Mouse (Mus musculus) spleen, embryonic (tissue): ENCODE measurements around the gene Mlip.
"Not testable (repeated sequence)": the region's sequence is repeated elsewhere in the genome, so short reads cannot be mapped to it uniquely, and the experiment has no call there.

ENCODE experiments used
- CTCF ChIA-PET: fragments of 350-600 bp; sonication (Branson Sonifier 250); formaldehyde crosslinking; loops from one replicate; lab custom pipeline; 2022; lab: Charles Lee

The Mlip gene

DNA sequence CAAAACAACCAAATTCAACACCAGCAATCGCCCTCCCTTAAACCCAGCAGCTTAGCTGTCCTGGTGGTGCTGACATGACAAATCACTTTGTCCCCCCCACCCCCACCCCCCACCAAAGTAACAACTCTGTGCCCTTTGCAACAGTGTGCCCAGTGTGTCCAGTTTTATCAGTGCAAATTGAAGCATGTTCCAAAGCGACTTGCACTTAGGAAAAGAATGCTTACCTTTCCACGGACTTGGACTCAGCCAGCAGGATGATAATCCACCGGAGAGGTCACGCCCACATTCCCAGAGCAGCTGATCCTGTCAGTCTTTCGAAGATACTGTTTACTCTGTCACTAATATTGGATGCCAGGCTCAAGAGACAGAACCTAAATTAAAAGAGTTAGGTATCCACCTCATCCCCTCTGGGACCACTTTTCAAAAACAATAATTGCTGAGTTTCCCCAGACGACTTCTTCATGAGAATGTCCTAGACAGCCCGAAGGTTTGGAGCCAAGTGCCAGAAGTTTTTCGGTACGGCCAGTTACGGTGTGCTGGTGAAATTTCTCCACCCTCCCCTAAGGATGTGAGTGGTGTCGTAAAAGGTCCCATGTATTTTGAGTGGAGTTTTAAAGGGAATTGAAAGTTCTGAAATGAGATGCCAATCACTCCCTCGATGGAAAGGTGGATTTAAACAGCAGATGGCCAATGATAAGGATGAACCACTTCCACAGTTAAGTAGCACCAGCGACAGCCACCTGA is at the start of gene Mlip:
Gene Mlip (minus strand): TSS at position 538 of the 744 bp plus-strand sequence.
- CTCF ChIA-PET, result no interaction called here

DNA sequence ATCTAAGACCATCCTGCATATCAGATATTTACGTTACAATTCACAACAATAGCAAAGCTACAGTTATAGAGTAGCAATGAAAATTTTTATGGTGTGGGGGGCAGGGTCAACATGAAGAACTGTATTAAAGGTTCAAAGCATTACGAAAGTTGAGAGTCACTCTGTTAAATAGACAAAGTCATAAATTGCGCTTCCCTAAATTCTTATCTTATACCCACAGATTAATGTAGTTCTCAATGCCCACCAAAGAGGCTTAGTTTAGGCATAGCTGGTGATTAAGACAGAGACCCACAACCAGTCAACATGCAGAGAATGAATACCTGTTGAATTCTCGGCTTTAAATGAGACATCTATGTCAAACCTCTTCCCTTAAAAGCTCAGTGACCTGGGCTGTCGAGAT is 47.0 kb upstream of the Mlip start:
- CTCF ChIA-PET, result no interaction called here

DNA sequence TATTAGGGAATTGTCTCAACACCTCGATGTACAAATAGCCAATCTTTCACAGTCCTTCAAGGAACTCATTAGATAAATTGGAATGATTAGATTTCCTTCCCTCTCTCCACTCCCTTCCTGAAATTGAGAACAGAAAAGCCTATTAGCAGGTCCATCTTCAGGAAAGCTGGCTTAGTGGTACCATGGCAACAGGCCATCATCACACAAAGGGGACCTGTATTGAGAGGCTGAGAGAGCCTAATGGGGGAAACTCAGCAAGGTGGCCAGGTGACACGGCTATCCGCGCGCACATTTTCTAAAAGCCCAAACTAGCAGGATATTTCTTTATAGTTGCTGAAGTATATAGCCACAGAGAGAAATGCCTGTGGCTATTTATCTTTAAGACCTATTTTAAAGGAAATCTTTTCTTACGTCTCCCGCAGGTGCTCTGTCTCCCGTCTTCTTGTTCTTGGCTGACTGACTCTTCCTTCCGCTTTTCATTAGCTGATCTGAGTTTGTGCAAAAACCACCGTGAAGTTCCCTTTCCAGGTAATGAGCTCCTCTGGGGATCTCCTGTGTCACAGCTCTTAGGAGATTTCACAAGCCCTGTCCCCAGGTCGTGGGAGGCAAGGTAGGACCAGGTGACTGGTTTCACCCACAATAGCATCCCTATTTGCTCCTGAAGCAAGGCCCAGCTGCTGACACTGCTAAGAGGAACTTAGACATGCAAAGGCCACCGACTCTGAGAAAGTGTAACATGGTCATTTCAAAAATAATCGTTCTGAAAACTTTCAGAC is 46.3 kb upstream of the Mlip start:
- CTCF ChIA-PET, result no interaction called here

DNA sequence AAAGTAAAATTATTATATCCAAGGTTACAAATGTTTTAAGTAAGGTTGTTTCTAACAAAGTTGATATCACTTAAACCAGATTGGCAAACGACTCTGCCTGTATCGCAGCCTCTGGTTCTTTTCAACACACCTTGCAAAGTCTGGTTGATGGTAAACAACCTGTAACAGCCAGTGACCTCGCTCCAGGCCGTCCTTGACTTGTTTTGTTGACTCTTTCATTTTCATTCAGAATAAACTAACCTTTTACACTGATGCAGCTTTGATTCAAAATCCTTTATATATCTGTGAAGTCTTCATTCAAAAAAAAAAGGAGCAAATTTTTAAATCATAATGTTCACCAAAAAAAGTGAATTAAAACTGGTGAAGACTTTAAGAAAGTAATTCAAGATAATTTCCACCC is 44.3 kb upstream of the Mlip start:
- CTCF ChIA-PET, result no interaction called here

DNA sequence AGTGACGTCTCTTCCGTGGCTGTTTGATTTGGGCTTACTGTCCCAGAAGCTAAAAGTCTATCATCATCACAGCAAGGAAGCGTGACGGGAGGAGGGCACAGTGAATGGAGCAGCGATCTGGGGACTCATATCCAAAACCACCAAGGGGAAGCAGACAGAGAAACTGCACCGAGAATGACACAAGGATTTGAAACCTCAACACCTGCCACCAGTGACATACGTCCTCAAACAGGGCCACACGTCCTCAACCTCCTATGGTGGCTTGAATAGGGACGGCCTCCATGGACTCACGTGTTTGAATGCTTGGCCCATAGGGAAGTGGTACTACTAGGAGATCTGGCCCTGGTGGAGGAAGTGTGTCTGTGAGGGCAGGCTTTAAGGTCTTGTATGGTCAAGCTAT is 38.5 kb upstream of the Mlip start:
- CTCF ChIA-PET, result no interaction called here

DNA sequence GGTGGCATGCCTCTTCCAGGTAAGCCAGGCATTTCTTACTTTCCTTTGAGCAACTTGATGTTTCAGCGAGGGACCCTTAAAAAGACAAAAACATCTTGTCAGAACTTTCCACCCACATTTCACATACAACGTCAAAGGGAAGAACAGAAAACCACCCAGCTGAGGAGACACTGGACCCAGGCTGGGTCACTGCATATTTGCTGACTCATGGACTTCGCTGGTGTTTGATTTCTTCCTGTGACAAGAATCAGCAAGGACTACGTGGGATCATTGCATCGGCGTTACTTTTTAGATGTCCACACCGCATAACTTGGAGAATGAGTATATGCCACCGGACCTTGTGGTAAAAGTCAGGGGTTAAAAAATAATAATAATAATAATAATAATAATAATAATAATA is 36.2 kb upstream of the Mlip start:
- CTCF ChIA-PET, result no interaction called here

DNA sequence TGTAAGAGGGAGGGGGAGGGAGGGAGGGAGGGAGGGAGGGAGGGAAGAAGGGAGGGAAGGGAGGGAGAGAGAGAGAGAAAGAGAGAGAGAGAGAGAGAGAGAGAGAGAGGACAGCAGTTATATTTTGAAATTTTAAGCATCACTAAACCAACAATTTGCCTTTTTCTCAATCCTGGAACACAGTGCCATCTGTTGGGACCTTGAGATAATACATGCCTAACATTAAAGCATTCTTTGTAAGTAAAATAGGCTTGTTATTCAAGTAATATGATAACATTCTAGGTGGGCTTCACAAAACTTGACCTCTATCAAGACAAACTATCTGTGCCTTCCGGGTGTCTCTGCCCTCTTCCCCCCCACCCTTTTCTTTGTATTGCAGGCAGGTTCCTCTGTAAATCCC is 34.0 kb upstream of the Mlip start:
- CTCF ChIA-PET, result interaction anchor here (0.7 kb wide), 1 partner anchor 18 kb away, joined by 3 read pairs; no protein-coding TSS in a partner anchor

DNA sequence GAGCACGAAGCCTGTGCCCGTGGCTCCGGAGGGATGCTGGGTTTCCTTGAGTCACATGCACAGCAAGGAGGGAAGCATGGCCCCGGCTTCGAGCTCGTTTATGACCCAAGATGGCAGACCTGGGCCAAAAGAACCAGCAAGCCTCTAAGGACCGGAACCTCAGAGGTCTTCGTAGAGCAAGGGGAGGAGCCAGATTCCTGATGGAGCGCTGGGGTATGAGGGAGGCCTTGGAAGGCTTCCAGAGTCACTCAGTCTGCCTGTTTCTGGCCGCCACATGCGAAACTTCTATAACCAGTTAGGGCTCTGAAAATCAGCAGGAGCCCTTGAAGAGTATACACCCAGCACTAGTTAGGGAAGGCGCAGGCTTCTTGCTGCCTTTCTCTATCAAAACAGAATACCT is 32.8 kb upstream of the Mlip start:
- CTCF ChIA-PET, result no interaction called here

DNA sequence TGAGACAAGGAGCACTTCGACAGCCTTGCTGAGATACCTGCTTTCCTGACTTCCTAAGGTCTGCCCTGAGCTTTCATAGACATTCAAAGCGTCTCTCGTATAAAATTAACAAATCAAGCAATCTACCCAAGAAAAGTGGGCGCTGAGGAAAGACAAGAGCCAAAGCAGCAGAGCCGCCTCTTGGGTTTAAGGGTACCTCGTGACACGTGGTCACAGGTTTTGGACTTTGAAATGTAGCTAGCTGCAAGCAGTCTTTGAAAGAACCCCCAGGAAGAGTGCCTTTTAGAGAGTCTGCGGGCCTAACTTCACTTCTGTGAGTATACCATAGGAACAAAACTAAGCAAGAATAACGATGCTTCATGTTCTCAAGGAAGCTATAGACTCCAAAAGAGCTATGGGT is 31.9 kb upstream of the Mlip start:
- CTCF ChIA-PET, result interaction anchor here (0.7 kb wide), 1 partner anchor 159 kb away, joined by 9 read pairs; no protein-coding TSS in a partner anchor

DNA sequence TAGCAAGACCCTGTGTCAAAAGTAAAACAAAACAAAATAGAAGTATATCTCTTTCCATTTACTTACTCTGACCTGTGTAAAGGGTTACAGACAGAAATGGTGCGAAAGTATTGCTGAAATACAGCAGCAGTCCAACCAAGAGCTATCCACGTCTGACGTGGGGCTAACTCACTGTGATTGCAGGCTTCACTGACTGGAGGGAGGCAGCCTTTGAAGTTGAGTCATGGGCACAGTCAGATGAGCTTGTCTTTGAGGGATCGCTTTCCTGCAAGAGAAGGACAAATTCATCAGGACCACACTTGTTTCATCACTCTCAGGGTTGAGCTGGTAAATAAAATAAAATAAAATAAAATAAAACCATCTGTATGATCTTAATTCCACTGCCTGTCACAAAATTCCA is 31.2 kb upstream of the Mlip start:
- CTCF ChIA-PET, result no interaction called here

DNA sequence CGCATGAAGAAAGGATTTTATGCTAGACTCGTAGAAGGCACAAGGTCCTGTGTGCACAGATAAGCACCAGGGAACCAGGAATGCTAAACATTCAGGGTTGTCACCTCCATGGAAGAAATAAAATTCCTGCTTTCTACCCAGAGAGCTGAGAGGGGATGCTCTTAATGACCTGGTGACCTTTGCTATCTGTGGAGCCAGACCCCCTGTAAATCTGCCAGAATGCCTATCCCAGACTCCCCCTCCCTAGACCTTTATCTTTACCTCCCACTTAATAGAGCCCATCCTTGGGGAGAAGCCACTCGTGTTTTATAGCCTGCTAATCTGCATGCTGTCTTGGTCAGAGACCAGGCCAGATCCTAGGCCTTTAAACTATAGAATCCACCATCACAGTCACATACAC is 29.7 kb upstream of the Mlip start:
- CTCF ChIA-PET, result interaction anchor here (0.7 kb wide), 1 partner anchor 162 kb away, joined by 4 read pairs; the partner anchor contains the start of gene Lrrc1

DNA sequence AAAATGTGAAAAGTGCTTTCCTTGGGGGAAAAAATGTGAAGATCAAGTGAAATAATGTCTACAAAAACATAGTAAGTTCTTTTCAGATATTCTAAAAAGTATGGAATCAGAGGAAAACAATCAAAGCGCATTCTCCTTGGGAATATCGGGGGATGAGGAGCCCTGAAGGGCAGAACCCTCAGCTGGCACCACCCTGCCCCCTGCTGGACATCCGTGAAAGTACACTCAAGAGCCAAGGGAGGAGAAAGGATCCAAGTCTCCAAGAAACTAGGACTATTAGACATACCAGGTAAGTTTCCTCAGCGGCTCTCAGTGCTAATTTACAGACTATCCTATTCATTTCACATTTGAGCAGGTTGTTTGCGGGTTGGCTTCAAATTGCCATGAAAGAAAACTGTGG is 28.8 kb upstream of the Mlip start:
- CTCF ChIA-PET, result no interaction called here

DNA sequence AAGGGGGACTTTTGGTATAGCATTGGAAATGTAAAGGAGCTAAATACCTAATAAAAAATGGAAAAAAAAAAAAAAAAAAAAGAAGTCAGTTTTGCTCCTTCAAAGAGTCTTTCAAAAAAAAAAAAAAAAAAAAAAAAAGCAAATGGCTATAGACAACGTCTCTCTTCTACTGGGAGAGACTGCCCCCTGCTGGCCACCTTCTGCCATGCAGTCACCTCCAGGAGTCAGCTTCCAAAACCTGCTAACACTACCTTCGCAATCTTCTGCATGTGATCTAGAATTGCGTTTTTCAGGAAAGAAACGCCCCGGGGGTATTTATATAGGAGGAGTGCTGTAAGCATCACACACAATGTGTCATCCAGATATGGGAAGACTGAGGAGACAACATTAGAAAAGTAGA is 26.9 kb upstream of the Mlip start:
- CTCF ChIA-PET, result interaction anchor here (0.6 kb wide), 1 partner anchor 418 kb away, joined by 9 read pairs; no protein-coding TSS in a partner anchor

DNA sequence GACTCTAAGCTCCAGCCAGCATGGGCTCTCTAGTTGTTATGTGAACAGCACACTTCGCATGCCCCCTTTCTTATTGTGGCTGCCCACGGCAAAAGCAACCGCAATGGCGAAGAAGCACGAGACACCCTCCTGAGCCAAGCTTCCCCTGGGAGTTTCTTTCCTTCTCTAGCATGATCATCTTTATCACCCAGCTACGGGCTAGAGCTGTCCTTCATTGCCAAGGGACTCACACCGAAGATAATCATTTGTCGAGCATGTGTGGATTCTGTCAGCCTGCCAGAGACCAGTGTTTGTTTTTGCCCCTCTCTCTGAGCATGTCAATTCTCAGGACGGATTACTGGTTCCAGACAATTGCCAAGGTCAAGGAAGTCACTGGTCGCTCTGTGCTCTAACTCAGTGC is 24.9 kb upstream of the Mlip start:
- CTCF ChIA-PET, result interaction anchor here (0.5 to 0.6 kb wide), 2 partner anchors 14 to 1270 kb away, joined by 4 read pairs; no protein-coding TSS in a partner anchor

DNA sequence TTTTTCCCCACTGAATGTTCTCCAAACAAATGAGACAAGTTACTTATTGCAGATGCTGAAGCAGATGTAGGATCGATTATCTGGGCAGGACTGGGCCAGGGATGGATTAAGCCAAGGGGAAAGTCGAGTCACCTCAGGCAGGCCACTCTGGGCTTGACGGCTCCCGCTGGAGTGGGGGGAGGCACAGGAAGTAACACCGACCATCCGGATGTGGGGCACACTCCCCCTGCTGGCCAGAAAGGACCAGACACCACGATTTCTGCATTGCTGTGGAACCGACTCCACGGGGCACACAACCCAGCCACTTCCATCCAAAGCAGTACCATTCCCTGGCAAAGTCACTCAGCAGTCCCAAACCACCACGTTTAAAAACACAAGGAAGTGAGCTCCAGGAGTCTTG is 24.3 kb upstream of the Mlip start:
- CTCF ChIA-PET, result interaction anchor here (0.5 to 0.6 kb wide), 2 partner anchors 13 to 1271 kb away, joined by 4 read pairs; no protein-coding TSS in a partner anchor

DNA sequence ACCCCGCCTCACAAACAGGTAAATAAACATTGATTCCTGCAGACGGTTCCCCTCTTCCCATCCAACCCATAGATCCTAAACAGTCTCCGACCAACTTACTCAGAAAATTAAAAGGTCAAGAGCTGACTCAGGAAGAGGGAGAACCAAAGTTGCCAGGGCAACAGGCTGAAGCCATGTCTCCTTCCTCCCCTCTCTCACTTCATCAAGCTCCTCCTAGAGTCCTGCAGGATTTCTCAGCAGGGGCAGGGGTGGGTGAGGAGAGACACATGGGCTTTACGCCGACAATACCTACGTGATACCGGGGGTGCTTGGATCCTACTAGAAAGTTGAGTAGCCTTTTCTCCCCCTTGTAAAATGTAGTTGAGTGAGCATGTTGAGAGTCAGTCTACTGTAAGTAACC is 23.8 kb upstream of the Mlip start:
- CTCF ChIA-PET, result interaction anchor here (0.6 kb wide), 1 partner anchor 22 kb away, joined by 3 read pairs; no protein-coding TSS in a partner anchor

DNA sequence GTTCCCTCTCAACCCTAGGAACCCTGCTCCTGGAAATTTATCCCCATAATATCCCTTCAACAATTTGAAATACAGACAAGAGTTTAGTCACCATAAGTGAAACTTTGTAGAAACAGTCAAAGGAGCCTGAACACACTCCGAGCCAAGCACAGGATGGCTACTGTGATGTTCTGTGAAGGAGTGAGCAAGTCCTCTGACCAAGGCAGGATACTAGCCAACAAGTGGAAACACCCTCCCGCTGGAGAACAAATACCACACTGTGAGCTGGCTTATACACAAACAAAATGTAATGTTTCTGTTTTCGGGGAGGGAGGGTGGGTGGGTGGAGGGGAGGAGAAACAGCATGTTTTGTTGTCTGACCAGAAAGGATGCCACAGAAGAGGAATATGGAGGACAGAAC is 17.9 kb upstream of the Mlip start:
- CTCF ChIA-PET, result no interaction called here

DNA sequence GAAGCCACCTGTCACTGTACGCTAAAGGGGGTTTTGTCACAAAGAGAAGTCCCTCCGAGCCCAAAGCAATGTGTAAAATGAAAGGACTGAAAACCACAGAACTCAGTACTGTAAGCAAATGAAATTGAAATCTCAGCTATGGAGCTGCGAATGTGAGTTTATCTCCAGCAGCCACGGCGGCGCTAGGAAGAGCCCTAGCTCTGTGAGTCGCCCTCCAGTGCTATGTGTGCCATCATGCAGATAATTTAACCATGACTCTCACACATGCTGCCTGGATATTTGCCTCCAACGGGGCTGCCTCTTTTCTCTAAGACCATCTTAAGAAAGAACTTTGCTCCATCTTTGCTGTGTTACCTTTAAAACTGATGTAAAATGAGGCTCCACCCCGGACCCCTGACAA is 16.5 kb upstream of the Mlip start:
- CTCF ChIA-PET, result interaction anchor here (0.6 kb wide), 1 partner anchor 18 kb away, joined by 3 read pairs; no protein-coding TSS in a partner anchor

DNA sequence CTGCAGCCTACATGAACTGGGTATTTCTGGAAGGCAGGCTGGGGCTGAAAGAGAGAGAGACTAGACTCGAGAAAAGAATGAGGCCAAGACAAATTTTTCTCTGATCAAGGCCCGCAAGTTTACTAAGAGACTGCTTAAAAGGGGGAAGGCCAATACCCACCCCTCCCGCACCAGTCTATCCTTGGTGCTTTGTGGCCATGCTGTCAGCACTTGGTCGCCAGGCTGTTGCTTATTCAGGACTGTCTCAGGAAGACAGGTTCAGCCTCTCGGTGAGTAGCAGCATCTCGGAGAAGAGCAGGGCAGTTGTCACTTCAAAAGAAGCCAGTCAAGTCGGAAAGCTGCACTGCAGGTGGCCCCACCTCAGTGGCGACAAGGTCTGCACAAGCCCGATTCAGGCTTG is 11.9 kb upstream of the Mlip start:
- CTCF ChIA-PET, result not testable (repeated sequence)

DNA sequence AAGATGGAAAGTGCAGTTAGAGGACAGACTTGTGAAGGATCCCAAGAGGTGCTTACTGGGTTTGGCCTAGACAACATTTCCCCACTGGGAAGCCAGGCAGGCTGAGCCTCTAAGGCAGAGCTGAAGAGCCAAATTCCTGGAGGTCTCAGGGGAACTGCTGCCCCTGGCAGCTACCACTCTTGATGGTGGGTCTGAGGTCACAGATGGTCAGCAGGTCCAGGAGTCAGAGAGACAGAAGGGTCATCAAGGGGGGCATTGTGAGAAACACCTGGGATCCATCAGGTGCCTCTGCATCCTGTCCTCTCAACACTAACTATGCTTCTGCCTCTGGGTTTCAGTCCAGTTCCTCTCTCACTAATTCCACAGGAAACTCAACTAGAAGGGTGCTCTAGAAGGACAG is 10.1 kb upstream of the Mlip start:
- CTCF ChIA-PET, result no interaction called here

DNA sequence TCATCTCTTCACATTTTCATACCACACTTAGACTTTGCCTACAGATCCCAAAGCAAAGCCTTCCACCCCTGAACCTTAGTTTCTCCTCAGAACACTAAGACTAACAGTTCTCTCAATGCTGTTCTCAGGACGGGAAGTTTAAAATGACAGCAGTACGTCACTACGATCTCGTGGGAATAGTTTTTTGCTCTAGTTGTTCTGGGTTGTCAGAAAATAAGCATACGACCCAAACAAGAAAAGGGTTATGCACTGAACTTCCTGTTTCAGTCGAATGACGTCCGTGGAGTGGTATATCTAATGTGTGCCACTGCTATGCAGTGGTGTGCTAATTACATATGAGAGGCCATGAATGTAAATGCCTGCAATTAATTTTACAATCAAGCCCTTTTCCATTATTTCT is 7.9 kb upstream of the Mlip start:
- CTCF ChIA-PET, result no interaction called here

DNA sequence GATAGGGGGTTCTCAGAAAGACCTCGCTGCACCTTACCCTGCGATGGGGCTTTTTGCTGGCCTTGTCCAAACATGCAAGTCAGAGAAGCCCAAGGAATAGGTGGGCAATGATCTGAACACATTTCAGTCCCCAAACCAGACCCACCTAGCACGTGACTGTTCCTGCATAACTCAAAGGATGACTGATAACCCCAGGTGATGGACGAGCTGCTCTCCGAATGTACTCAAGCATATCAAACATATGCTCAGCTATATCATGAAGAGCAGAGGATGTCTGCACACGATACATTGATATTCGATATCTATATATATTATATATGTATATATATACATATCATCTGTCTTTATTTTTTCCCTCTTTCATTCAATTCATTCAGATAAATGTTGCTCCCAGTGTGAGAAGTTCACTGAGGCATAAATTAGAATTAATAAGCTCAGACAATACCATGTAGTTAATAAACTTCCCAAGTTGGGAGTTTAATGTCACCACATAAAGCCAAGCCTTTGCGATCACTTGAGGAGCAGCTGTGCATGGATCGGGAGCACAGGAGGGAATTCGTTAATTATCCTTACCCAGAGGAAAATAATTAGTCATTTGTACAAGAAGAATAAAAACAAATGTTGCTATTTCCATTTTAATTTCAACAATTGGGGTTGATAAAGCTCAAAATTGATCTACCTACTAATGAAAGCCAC is 6.7 kb upstream of the Mlip start:
- CTCF ChIA-PET, result interaction anchor here (0.6 kb wide), 1 partner anchor 13 kb away, joined by 4 read pairs; no protein-coding TSS in a partner anchor
